Mouse (Mus musculus) kidney, postnatal 14 days (tissue): ENCODE measurements at regions not wholly inside any gene's neighbourhood (a gene's known extent, or its start where the extent isn't known, plus 50 kb on each side); places are given as distances from the start of the nearest gene placed in this dataset.
A peak's percentile ranks its signal among the peaks of the same experiment; 100 is the strongest.

Experiments used
- DNase-seq: peaks from one replicate; pipeline ENCODE4 v3.0.0; 2022; ENCODE audit warnings: mixed read lengths

- DNase-seq = no peak
These were observed 142.9 kb upstream of the Dpyd start for GRCm38 (mm10) chr3:118418981-118419380.

- no peak for DNase-seq
These were observed 140.2 kb upstream of the Dpyd start for GRCm38 (mm10) chr3:118421701-118422100.

- DNase-seq = no peak
These were observed 136.2 kb upstream of the Dpyd start for GRCm38 (mm10) chr3:118425748-118426147.

GRCm38 (mm10) chr3:118428523-118428922, 133.4 kb upstream of the Dpyd start:
- peak; percentile 38 for DNase-seq

GRCm38 (mm10) chr3:118429825-118430630, 131.9 kb upstream of the Dpyd start:
- DNase-seq = no peak

GRCm38 (mm10) chr3:118430631-118430906, 131.4 kb upstream of the Dpyd start:
- no peak for DNase-seq

GRCm38 (mm10) chr3:118431031-118431723, 130.8 kb upstream of the Dpyd start:
- peak; percentile 79 for DNase-seq

- DNase-seq = no peak
These were observed 128.4 kb upstream of the Dpyd start for GRCm38 (mm10) chr3:118433441-118434021.

- DNase-seq = no peak
These were observed 127.6 kb upstream of the Dpyd start for GRCm38 (mm10) chr3:118434311-118434710.

GRCm38 (mm10) chr3:118434847-118435246, 127.1 kb upstream of the Dpyd start:
- DNase-seq = no peak

GRCm38 (mm10) chr3:118435248-118435647, 126.7 kb upstream of the Dpyd start:
- no peak for DNase-seq

- no peak for DNase-seq
These were observed 118.1 kb upstream of the Dpyd start for GRCm38 (mm10) chr3:118443742-118444332.

GRCm38 (mm10) chr3:118445360-118445759, 116.6 kb upstream of the Dpyd start:
- no peak for DNase-seq

- no peak for DNase-seq
These were observed 102.3 kb upstream of the Dpyd start for GRCm38 (mm10) chr3:118459636-118460035.

- DNase-seq = no peak
These were observed 96.3 kb upstream of the Dpyd start for GRCm38 (mm10) chr3:118465611-118466010.

- no peak for DNase-seq
These were observed 89.6 kb upstream of the Dpyd start for GRCm38 (mm10) chr3:118472215-118472799.

GRCm38 (mm10) chr3:118478065-118478464, 83.9 kb upstream of the Dpyd start:
- no peak for DNase-seq

- no peak for DNase-seq
These were observed 81.2 kb upstream of the Dpyd start for GRCm38 (mm10) chr3:118480515-118481248.

- no peak for DNase-seq
These were observed 76.0 kb upstream of the Dpyd start for GRCm38 (mm10) chr3:118485966-118486365.

GRCm38 (mm10) chr3:118487408-118487807, 74.5 kb upstream of the Dpyd start:
- DNase-seq = no peak

- DNase-seq = no peak
These were observed 70.8 kb upstream of the Dpyd start for GRCm38 (mm10) chr3:118491101-118491500.

GRCm38 (mm10) chr3:118491871-118492270, 70.1 kb upstream of the Dpyd start:
- DNase-seq = no peak

- DNase-seq = no peak
These were observed 67.3 kb upstream of the Dpyd start for GRCm38 (mm10) chr3:118494611-118495010.
